Mouse (Mus musculus) heart, postnatal 0 days (tissue): ENCODE data around the gene 2310039H08Rik.

ENCODE experiments used
- CTCF ChIP-seq: IDR thresholded peaks from 2 replicates; pipeline ENCODE4 v1.5.1; 2016; ENCODE audit warnings: antibody characterized with exemption, control low read depth, low read depth
- EP300 ChIP-seq: IDR thresholded peaks from 2 replicates; pipeline ENCODE4 v1.6.1; 2016; ENCODE audit warnings: antibody characterized with exemption, low read depth

- TF ChIP-seq EP300 (no peak), CTCF (no peak)
These were observed 1.9 kb upstream of the 2310039H08Rik start for GRCm38 (mm10) chr17:46770546-46770945.
